Mouse (Mus musculus): ENCODE results near the gene C4bp.

DNA sequence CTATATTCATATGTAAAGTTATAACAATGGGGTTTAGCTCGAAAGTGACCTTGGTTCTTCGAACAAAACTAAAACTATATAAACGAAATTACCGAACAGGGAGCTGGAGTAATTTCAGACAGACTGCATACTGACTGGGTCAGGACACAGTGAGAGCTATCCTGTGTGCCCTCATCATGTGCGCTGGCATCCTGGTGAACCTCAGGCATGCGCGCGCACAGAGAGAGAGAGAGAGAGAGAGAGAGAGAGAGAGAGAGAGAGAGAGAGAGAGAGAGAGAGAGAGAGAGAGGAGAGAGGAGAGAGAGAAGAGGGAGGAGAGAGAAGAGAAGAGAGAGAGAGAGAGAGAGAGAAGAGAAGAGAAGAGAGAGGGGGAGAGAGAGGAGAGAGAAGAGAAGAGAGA, 28.1 kb downstream of the C4bp start:
- TF ChIP-seq POLR2A (IDR thresholded peaks at IDR 0.05; ENCODE audit: borderline replicate concordance, insufficient read depth, low read length) (no peak), CTCF (IDR thresholded peaks at IDR 0.05; ENCODE audit: borderline replicate concordance, insufficient read depth, low read depth, low read length) (no peak)

Data from cerebellum, adult 2 months (tissue).